Mouse (Mus musculus) testis, postnatal 10 days (tissue): ENCODE data around the gene Txnrd1.

Source experiments
- DNase-seq: peaks from one replicate; pipeline ENCODE4 v3.0.0; 2021; ENCODE audit warnings: low spot score

Txnrd1 gene

DNA sequence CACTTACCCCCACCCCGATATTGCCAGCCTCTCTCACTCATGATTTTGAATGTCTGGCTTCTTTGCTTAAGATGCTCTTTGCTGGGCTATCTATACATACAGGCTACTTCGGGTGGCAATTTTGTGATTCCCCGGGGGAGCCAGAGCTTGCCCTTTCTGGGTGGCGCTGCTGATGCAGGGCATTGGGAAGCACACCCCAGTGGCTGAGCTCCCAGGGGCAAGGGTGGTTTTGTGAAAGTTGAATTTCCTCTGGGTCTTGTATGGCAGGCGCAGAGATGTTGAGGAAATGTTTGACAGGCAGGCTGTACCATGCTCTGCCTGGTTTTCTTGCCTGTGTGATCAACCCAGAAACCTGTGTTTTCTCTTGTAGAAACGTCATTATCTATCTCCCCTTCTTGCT is 15.1 kb upstream of the Txnrd1 start:
- no peak for DNase-seq

DNA sequence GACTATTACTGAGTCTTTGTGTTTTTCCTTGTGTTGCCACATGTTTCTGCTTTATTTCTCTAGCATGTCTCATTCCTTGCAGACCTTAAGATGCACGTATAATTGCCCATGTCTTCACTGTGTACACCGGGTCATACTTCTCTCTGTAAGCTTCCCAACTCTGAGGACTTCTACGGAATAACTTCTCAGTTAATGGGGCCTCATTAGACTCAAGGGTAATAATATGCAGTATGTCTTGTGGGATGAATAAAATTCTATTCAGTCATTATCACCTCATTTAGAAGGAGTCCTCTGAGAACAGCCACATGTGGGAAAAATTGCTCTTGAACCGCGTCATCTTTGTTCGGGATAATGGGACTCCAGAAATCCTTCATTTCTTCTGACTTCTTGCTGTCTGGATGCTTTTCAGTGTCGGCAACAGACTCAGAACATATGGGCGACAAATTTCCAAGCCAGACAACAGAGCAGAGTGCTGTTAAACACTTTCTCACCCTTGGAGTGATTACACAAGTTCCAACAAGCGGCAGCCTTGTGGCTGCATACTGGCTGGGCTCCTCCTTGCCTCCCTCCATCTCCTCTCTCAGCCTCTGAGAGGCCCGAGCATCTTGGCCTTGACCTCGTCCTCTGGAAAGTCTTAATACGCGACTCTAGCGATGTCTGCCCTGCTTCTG is 10.5 kb upstream of the Txnrd1 start:
- DNase-seq: no peak

DNA sequence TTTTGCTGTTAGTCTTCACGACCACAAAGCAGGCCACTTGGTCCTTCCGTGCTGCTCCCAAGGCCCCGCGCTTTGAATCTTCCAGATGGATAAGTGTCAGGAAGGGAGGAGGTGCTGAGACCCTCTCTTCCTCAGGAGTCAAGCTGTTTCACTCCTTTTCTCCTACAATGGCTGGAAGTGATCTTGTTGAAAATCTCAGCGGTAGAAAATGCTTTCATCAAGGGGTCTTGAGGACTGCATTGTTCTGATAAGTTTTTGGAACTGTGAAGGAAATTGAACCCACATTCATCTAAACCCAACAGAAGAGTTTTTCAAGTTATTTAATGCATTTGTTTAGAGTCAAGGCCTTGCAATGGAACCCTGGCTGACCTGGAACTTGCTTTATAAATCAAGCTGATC is 10.0 kb upstream of the Txnrd1 start:
- DNase-seq: no peak

DNA sequence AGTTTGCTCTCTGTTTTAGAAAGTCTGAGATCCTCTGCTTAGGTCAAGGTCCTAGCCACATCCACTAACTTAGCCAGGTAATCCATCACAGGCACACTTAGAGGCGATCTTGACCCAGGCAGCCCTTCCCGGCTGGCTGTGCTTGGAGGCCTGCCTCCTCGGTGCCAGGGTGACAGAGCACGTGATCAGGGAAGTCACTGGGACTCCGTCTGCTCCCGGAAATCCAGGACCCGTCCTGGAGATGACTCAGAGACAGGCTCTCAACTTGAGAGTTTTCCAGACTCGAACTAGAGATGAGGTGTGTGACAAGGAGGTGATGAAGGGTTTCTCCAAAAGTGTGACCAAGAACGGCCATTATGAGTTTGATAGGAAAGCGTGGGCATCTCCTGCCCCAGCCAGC is 9.2 kb upstream of the Txnrd1 start:
- no peak for DNase-seq

DNA sequence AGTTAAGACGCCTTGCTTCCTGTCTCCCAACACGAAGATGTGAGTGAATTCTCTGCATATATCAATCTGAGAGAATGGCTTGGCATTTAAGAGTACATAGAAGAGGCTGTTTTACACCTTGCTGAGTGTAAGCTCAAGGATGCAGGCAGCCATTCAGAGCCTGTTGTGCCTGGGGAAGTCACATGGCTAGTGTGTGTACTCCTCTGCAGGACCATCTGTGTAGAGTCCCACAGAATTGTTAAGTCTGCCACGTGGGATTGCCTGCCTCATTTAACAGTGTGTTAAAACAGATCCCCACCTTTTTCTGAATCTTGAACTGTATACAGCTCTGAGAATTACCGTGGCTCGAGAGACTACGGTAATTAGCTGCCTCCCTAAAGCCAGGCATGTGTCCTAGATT is 7.2 kb upstream of the Txnrd1 start:
- no peak for DNase-seq

DNA sequence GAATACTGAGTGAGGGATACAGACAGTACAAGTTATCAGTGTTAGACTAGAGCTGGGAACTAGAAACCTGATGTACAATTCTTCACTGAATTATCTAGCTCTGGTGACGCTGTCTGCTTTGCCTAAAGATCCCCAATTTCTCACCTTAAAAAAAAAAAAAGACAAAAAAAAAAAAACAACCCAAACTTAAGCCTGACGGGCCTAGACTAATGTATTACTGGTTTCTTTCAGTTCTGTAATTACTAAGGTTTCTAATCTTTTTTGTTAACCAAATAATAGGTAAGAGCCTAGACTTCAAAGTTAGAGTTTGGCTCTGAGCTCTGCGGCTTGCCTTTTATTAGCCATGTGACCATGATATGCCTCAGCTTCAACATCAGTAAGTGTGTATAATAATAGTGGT is 2.1 kb downstream of the Txnrd1 start:
- DNase-seq: no peak

DNA sequence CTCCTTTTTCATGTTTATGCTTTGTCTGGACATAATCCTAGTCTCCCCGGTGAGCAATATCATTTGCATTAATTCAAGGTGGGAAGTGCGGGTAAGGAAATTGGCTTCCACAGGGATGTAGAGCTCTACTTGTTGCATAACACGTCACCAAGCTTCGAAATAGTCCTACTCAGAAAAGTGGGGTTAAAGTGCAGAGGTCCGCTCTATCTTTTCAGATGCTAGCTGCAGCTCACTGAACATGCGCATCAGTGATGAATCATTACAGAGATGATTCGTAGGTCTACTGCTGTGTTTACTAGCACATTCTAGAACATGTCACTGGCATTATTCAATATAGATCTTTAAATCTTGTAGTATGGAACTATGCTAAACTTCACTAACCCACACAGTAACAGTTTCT is 4.6 kb downstream of the Txnrd1 start:
- no peak for DNase-seq

DNA sequence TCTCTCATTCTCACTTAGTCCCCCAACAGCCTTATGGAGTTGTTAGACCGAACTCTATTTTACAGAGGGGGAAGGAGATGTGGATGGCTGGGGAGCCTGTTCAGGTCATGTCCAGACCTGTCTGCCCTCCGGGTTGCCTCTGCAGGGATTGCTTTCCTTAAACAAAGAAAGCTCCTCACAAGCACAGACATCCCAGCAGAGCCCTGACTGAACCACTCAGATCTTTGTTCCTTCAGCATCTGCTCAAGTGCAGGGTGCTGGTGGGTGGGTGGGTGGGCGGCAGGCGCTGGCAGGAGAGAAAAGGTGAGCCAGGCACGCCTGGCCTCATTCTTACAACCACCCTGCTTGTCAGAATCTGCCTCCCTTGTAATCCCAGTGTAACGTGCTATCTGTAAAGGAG is 10.3 kb downstream of the Txnrd1 start:
- no peak for DNase-seq

DNA sequence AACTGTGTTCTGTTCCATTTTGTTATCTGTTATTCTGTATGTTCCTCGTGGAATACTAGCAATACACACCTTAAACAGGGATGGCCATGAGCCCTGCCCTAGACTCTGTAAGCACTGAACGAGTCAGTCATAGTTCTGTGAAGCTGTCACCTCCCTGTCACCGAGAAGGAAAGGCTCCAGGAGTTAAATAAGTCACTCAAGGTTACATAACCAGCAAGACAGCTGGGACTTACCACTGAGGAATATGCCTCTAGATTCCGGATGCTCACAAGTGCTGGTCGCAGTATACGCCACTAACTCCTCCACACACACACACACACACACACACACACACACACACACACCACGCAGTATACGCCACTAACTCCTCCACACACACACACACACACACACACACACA is 11.0 kb downstream of the Txnrd1 start:
- no peak for DNase-seq

DNA sequence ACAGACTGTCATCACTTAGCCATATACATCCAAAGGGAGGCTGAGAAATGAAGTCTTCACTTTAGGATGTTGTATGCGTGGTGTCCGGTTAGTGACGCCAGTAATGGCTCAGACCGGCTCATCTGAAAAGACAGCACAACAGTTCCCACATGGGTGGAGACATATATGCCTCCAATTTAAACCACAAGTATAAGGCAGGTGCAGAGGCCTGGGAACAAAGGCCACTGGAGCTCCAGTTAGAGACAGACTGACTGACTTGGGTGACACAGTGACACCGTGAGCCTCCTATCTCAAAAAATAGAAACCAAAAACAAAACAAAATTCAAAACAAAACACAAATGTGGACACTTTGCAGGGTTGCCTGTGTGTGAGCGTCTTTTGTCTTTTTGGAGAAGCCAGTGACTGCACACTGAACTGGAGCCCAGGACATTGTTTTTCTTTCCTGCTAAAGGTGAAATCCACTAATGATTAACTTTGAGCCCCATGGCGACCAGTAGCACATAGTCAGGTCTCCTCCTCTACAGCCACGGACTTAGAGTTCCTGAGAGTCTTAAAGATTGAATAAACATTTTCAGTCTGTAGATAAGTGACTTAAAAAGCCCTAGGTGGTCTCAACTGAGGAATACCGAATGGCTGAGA is 14.2 kb downstream of the Txnrd1 start:
- no peak for DNase-seq

DNA sequence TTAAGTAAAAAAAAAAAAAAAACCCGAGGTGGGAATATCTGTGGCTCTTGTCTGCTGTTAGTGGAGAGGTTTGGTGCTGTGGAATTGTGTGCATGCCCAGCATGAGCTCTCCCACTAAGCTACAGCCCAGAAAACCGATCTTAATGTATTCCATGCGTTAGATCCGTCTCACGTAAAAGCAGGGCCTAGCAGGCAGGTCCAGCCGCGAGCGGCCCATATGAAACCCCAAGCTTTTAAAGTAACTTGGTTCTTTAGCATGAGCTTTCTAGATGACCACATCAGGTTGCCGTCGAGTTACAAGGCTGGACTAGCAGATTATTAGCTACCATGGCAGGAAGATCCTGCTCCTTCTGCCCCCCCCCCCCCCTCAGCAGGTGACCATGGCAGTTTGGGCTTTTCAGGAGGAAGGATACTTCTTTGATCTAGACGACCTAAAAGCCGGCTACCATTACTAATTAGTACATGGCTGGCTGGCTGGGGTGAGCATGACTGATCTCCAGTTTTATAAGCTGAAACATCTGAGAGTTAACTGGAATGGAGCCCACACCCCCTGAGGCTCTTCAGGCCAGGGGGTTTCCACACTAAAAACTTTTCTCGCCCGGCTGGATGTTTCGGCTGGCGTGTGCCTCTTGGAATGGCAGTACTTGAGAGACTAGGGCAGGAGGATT is 16.1 kb downstream of the Txnrd1 start:
- no peak for DNase-seq

DNA sequence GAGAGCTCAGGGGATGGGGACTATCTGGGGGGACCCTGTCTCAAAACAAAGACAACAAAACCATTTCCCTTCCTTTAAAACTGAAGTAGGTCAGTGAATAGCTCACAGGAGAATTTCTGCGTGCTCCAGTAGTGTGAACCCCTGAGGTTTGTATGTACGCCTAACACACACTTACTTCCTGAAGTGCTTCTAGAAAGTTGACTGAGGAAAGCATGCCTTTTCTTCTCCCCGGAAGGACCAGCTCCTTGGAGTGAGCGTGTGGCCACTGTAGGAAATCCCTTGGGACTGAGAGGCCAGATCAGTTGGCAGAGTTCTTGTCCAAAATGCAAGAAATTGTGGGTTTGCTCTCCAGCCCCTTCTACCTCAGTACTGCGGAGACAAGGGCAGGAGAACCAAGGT is 16.6 kb downstream of the Txnrd1 start:
- DNase-seq: no peak

DNA sequence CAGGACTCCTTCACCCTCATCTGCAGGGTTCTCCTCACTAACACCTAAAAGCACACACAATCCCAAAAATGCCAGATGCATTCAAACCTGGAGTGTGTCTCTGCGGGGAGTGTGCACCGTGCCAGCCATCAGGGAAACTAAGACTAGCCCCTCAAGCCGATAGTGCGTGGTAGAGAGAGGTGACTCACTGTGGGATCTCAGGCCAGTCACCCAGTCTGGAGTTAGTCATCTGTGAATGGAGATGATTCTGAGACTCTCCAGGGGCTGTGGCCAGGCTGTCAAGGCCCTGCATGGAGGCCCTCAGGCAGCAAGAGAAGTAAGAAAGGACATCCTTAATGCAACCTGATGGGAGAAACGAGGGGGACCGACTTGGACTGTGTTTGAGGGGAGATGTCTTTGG is 18.0 kb downstream of the Txnrd1 start:
- DNase-seq: no peak

DNA sequence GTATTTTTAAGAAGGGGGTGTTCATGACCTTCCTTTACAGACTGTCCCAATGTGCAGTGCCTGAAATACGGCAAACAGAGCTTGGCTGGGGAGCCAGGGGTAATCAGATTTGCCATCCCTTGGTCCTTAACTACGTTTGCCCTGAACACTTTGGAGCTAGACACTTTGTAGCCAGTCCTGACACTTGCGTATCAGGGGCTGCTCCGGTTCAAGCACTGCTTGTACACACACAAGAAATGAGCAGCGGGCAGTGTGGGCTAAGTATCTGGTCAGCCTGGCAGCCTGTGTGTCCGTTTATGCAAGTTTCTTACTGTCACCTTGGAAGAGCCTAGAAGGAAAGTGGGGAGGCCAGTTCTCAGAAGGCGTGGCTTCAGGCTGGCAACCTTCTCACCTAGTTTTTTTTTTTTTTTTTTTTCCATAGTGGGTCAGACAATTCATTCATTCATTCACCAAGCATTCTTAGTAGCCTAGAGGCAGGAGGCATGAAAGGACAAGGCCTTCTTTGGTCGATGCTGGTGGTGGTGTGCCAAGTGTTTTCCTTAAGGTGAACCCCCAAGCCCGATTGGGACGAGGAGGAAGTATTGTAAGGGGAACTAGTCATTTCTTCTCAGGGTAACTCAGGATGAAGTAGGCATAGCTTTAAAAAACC is 24.4 kb downstream of the Txnrd1 start:
- DNase-seq: no peak

DNA sequence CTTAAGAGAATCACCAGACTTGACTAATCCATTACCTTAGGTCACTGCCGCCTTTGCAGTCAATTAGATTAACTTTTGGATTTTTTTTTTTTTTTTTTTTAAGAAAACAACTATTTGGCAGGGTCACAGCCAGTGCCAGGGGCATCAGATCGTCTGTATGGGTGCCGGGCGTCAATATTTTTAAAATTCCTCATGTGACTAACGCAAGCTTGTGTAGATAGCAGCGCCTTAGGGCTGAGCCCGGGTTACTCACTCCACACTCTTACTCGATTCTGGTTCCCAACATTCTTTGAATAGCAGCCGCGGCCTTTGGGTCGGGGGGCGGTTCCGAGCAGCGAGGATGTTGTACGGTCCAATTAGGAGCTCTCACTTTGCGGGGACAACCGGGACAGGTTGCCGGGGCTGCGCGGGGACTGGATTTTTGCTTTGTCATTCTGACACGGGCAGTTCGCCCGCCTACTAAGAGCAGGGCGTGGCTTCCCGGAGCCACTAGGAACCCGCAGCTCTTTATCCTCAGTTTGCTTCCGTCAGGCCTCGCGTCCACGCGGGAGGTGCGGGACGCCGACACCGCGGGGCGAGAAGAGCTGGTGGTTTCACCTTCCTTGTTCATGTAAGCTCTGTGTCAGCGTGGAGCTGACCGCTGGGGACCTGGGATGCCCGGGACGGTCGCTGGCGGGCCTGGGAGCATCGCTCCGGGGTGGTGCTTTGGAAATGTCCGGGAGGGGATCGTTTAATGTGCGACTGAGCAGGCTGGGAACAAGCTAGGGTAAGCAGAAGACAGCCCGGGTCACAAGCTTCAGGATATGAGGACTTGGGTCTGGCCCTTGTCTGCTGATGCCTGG is 25.2 kb downstream of the Txnrd1 start:
- DNase-seq: peak; percentile 87

DNA sequence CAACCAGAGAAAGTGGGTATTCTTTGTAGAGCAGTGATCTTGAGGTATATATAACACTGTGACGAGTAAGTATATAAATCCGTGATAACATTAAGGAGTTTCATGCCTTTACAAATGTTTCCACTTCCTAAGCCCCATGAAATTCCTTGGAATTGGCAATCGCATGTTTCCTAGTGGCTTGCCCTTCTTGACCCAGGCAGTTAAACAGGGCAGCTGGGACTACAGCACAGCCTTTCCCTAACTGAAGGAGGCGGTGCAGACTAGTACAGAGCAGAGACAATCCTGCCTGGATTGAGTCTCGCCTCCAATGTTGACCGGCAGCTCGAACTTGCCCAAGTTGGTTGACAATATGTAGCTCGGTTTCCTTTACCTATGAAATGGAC is 25.8 kb downstream of the Txnrd1 start:
- DNase-seq: no peak

DNA sequence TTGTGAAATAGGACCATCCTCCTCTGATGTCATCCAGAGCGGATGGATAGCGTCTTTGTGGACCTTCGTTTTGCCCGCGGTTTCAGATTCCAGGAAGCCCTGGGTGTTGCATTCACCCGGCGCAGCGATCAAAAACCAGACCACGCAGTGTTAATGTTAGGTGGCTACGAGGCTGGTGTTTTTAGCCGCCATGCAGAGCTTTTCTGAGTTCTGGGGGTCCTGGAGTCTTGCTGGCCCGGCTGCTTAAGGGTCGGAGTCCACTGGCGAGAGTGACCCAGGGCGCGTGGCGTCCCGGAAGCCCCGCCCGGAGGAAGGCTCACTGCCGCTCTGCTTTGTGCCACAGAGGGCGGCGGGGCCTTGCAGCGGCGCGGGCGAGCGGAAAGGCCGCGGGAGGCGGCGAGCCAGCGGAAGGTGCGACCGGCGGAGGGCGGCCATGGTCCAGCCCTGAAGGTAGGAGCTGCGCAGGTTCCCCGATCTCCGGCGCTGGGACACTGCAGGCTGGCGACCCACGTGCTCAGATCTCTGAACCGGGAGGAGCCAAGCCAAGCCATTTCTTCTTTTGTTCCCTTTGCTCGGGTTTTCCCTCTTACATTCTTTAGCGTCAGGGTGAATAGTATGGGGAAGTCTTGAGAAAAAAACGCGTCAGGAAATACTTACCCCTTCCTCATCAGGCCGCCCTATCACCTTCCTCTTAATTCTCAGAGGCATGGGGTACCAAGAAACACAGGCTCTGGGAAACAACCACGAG is 26.6 kb downstream of the Txnrd1 start:
- DNase-seq: peak; percentile 77

DNA sequence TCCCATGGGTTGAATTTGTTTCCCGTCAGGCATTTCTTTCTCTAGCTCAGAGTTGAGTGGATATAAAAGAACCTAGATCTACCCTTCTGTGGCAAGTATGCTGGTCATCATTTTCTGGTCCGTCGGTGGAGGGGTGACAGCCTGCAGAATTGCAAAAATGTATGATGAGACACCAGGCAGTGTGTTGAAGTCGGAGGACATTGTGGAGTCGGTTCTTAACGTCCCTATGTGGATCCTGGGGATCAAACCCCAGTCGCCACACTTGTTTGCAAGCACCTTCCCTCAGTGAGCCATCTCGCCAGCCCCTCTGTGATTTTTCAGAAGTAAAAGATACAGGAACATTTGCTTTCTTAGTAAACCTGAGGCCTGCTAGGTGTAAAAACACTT is 27.2 kb downstream of the Txnrd1 start:
- no peak for DNase-seq

DNA sequence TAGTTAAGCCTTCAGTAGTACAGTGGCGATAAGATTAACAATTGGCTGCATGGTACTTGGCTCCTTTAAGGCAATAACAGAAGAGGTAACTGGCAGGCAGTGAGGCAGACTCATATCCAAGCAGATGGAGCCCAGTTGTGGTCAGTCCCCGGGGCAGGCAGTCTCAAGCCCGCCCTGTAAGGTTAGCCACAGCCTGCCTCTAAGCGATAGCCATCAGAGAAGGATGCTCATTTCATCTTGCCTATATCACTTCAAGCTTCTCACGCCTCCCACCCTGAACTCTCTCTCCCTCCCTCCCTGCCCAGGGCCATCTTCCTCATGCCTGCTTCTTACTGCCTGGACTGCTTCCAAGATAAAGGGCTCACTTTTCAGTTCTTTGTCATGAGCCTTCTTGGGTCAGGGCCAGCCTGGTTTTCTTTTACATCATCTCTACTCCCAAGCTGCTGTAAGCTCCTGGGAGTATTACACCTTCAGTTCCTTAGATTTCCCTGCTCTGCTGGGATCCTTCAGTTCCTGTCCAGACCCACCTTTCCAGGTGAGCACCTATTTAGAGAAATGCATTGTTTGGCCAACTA is 29.4 kb downstream of the Txnrd1 start:
- no peak for DNase-seq

DNA sequence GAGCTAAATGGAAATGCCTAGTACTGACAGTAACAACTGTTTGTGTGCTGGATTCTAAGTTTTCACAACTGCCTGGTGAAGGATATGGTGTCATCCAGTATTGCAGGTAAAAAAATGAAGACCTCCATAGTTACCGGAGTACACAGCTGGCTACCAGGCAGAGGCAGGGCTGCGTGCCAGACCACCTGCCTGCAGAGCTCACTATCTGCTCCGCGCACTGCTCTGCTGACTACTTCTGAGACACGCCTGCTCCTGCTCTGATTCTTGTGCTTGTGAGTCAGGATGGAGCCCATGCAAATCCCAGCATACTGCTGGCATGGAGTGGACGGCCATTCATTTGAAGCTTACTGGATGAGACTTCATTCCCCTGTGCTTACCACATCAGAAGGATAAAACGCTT is 30.1 kb downstream of the Txnrd1 start:
- DNase-seq: no peak

DNA sequence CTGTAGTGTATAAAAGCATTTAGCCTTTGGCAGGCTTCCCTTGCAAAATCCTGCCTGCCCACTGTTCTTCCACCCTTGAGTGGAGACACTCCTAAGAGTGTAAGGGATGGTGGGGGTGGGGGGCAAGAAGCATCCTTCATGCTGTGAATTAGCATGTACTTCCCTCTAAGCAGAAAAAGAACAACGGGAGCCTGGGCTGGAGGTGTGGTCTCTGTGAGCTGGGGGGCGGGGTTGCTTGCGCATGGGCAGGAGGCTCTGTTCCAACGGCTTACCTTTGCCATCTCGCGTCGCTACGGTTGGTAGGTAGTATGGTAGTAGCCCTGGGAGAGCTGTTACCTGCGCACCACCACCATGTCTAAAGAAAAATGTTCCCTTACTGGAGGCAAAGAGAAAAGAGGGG is 32.6 kb downstream of the Txnrd1 start, which contains the start of gene Eid3:
TSS of gene Eid3 (plus strand) at position 271 of the 400 bp plus-strand sequence.
- no peak for DNase-seq
